Mouse (Mus musculus) megakaryocyte, embryonic 14.5 days (primary cell): ENCODE results near the gene Gm6217.

Experiments
- FLI1 ChIP-seq: IDR thresholded peaks from 2 replicates; pipeline ENCODE4 v1.6.1; 2012; ENCODE audit warnings: low read length, inconsistent platforms, mixed read lengths
- GATA1 ChIP-seq: IDR thresholded peaks from 3 replicates; pipeline ENCODE4 v1.6.1; 2012; ENCODE audit warnings: mixed read lengths, low read length, inconsistent platforms, borderline replicate concordance

DNA sequence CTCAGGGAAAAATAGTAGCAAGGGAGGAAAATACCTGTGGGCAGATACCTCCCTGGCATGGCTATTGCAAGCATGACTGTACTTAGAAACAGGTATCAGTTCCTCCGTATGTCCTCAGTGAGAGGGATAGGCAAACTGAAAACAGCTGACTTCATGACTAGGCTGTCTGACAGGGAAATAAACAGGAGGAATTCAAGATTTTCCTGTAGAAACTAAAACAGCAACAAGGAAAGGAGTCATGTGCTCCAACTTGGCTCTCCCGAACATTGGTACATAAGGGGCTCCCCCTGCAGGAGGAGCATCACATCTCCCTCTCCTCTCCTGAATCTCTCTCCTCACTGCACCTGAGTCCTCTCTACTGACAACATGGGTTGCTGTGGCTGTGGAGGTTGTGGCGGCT lies 18.2 kb downstream of the Gm6217 start, which contains the start of gene A030005L19Rik:
- TF ChIP-seq GATA1: no peak
- TF ChIP-seq FLI1: no peak
